Mouse (Mus musculus): Measurements from ENCODE around the gene Igf2bp1. TPM values are rescaled to one million over a fixed set of nuclear protein-coding genes. Genes with fewer than 3 reads are reported as not detected.

Igf2bp1 gene
- polyA plus RNA-seq, 3 experiments from 2014 or later = not detected

DNA sequence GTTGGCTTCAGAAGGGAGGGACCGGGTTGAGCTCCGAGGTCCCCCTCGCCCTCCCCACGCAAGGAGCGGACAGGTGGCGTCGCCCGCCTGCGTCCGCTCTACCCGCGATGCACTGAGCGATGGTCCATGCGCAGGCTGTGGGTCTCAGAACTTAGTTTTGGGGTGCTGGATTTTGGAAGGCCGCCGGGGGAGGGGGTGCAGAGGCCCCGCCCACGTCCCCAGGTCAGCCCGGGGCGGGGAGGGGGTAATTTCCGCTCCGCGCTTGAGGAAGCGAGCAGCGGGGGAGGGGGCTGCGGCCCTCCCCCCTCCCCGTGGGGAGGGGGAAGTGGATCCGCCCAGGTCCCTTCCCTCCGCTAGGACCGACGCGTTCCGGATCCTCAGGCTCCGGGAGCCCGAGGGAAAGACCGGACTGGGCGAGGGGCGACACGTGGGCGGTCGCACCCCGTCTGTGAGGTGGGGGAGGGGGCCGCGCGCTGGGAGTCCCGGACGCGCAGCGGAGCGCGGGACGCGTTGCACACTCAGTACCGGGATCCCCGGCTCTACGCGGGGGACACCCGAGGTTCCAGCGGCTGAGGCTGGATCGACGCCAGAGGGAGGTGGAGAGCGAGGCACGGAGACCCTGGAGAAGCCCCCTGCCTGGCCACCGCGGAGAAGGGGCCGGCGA lies 1.2 kb upstream of the Igf2bp1 start:
- ATAC-seq = no peak

GRCm38 (mm10) chr11:96006367-96006851 lies 669 bp upstream of the Igf2bp1 start:
- no peak for ATAC-seq

GRCm38 (mm10) chr11:96004793-96005402 lies 842 bp downstream of the Igf2bp1 start:
- no peak for ATAC-seq

DNA sequence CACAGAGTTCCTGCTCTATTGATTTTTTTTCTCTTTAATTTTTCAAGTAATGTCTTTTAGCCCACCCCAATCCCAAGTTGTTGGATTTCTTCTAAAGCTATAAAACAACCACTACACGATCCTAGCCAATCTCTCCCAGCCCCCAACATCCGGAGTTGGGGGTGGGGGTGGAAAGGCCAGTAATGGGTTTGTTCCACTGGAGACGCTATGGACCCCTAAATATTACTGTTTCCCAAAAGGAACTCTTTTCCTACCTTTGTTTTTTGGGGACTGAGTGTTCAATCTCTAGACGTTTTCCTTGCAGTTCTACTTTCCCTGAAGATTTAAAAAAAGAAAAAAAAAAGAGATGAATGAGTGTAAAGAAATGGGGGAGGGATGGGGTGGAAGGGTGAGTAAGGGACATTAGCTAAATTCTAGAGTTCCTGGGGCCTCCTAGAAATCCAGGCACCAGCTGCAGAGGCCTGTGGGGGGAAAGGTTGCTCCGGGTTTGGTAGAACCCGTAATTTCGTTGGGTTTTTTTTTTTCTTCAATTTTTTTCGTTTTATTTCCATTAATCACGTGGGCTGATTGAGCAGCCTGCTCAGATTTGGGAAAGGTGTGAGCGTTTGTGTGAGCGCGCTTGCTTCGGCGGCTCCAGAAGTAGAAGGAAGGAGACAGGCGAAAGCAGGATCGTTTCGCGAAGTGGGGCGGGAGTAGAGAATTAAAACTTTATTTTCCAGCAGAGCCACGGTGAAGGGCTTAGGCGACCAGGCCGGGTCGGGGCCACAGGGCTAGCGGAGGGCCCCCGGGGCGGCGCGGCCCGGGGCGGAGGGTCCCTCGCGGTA lies 1.6 kb downstream of the Igf2bp1 start:
- no peak for ATAC-seq

- ATAC-seq = no peak
Measured at GRCm38 (mm10) chr11:96003100-96003900, 2.4 kb downstream of the Igf2bp1 start.

- ATAC-seq = no peak
Measured at GRCm38 (mm10) chr11:95994151-95994550, 11.6 kb downstream of the Igf2bp1 start.

- ATAC-seq = no peak
Measured at GRCm38 (mm10) chr11:95990886-95991708, 14.6 kb downstream of the Igf2bp1 start.

DNA sequence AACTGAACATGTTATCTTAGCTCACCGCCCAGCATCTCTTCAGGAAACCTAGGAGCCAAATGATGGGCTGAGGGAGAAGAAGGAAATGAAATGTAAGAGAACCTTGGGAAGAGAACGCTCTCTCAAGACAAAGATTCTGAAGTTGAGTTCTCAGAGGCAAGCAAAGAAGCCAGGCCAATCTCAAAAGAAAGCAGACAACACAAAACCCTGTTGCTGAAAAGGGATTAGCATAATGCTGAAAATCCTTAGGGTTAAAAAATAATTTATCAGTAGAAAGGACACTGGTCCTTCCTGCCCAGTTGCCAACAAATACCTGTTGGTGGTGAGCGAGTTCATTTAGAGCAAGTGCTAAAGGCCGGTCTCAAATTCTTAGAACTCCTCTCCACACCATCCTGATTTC lies 15.3 kb downstream of the Igf2bp1 start:
- ATAC-seq = no peak

DNA sequence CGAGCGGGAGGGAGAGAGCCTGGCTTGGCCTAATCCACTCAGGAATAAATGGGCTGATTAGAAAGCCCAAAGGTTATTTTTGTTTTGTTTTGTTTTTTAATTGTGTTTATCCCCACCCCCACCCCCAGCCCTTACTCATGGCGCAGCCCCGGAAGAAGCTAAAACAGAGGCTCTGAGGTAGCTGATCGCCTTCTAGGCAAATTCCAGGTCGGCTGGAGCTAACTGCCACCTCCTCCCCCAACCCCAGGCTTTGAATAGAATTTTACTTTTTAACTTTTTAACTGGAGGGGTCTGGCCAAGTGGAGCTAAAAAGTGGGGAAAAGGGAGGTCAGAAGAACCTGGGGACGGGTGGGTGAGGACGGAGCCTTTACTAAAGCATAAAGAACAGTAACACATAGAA lies 15.9 kb downstream of the Igf2bp1 start:
- ATAC-seq = no peak

DNA sequence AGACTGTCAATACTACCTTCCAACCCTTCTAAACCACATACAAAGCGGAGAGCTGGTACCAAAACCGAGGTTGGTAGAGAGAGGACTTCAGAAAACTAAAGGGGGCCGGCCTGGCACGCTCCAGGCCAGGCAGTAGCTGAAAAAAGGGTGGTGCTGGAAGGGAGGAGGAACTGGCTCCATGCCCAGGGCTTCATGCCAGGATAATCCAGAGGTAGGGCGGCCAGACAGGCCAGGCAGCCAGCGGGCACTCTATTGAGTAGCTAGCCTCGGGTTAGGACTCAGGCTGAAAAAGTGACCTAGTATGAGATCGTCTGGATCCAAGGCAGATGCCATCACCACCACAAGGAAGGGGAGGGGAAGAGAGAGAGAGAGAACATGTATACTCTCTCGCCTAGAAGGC lies 17.2 kb downstream of the Igf2bp1 start:
- no peak for ATAC-seq

DNA sequence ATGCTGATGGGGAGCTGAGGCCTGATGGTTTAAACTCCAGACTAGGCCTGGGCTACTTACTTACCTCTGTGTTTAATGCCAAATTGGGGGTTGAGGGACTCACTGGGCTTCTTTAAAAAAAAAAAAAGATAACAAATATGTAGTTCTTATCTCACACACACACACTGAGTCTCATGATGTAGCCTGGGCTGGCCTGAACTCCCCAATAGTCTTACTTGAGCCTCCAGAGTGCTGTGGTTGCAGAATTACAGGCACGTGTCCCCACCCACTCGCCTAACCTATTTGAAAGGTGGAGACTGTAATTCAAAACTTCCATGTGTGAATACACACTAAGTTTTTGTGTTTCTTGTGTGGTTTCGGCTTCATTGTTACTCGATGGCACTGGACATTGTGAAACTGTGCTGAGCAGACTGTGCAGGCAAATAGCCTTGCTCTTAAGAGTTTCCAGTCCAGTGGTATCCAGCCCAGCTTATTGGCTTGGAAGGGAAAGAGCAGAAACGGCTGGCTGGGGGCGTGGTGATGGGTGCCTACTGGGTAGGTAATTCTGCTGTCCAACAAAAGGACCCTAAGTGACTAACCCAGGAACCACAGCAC lies 17.8 kb downstream of the Igf2bp1 start:
- ATAC-seq = no peak

DNA sequence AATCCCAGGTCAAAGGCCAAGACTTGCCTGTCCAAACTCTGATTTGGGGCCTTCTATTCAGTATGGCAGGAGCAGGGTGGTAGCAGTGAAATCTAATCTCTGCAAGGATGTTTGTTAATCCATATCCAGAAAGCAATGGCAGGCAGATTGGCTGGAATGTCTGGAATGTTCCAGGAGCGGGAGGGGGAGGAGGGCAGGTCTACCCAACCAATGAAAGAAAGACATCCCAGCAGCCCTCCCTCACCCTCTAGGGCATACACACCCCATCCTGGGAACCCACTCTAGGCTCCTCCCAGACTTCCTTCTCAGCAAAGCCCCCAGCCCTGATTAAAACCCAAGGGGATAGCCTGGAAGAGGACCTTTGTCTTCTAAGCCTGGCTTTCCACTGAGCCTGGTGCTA lies 23.3 kb downstream of the Igf2bp1 start:
- no peak for ATAC-seq

- ATAC-seq = no peak
Measured at GRCm38 (mm10) chr11:95981804-95982203, 23.9 kb downstream of the Igf2bp1 start.

- ATAC-seq = no peak
Measured at GRCm38 (mm10) chr11:95980762-95981418, 24.9 kb downstream of the Igf2bp1 start.

DNA sequence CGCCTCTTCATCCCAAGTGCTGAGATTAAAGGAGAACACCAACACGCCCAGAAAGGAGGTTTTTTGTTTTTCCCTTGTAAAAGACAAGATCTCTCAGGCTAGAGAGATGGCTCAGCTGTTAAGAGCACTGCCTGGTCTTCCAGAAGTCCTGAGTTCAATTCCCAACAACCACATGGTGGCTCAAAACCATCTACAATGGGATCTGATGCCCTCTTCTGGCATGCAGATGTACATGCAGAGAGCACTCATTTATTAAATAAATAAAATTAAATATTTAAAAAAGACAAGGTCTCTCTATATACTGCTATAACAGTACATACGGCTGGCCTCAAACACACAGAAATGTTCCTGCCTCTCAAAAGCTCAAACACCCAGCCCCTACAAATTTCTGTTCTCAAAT lies 27.3 kb downstream of the Igf2bp1 start:
- no peak for ATAC-seq

GRCm38 (mm10) chr11:95976290-95976689 lies 29.4 kb downstream of the Igf2bp1 start:
- ATAC-seq = no peak

DNA sequence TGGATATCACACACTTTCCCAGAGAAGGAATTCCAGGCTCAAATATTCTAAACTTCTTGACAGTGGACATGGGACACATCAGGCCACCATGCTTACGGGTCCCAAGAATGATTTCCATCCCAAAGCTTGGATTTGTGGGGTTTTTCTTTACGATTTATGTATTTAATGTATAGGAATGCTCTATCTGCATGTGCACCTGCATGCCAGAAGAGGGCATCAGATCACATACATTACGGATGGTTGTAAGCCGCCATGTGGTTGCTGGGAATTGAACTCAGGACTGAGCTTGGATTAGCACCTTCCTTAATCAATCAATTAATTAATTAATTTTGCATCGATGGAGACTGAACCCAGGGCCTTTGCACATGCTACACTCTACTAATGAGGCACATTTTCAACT lies 30.0 kb downstream of the Igf2bp1 start:
- ATAC-seq = no peak

DNA sequence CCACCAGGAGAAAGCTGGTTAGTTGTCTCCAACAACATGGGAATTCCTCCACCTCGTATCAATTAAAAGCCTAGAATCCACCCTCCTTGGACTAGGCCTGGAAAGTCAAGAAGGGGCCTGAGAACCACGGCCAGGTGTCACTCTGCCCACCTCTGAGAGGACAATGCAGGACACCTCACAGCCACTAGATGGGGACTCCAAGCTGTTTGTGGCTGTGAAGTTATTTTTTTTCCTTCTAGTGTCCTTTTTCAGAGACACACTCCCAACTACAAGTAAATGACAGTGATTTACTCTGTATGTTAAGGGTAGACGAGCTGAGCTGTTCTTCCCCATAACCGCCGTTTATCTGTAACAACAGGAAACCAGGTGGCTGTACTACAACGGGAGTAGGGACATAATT lies 32.6 kb downstream of the Igf2bp1 start:
- no peak for ATAC-seq

DNA sequence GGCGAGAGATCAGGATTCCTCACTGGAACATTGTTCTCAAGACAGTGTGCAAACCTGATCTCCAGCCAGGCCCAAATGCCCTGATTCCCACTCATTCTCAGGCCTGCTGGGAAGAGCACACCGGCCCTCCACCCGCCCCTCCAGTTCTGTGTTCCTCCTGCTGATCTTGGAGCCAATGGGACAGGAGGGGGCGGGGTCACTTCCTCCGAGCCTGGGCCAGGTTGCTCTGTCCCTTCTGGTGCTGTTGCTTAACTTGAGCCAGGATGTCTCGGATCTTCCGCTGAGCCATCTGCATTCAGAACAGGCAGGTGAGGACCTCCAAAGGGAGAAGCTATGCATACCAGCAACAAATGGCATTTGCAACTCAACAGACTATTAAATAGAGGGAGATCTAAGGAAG lies 42.4 kb downstream of the Igf2bp1 start:
- ATAC-seq = no peak

GRCm38 (mm10) chr11:95959152-95959551 lies 46.6 kb downstream of the Igf2bp1 start:
- no peak for ATAC-seq

DNA sequence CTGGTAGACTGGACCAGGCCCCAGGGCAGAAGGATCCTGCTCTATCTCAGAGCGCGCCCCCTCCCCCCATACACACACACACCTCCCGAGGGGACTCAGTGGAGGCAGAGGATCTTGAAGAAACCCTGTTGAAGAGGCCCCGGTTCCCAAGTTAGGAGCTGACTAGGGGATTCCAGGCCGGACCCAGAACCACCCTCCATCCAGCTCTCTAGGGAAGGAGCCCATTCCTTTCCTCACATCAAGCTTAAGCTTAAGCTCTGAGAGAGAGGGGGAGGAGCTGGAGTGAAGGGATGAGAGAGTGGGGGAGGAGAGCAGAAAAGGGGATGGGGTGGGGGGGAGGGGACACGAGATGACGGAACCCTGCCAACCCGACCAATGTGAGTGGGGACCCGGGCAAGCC lies 47.5 kb downstream of the Igf2bp1 start:
- no peak for ATAC-seq

All from inflammation-experienced regulatory T-cells, adult 6 months (primary cell).